Mouse (Mus musculus) G1E (cell line): Measurements from ENCODE around the gene Ubtd2.

Experiments used
- CTCF ChIP-seq: IDR thresholded peaks from 2 replicates; pipeline ENCODE4 v1.5.1; 2012; ENCODE audit warnings: low read depth, low read length, inconsistent platforms, mixed read lengths
- GATA1 ChIP-seq: IDR thresholded peaks from 2 replicates; pipeline ENCODE4 v1.6.1; 2012; ENCODE audit warnings: borderline replicate concordance, low read length, inconsistent platforms, mixed read lengths
- POLR2AphosphoS5 ChIP-seq: IDR thresholded peaks from 2 replicates; pipeline ENCODE4 v1.6.1; 2012; ENCODE audit warnings: low read depth, low read length, inconsistent platforms; ENCODE audit not compliant: insufficient replicate concordance
- TAL1 ChIP-seq: conservative IDR thresholded peaks from 2 replicates; pipeline ENCODE4 v1.6.1; 2012; ENCODE audit warnings: low read depth, low read length, inconsistent platforms, mixed read lengths

DNA sequence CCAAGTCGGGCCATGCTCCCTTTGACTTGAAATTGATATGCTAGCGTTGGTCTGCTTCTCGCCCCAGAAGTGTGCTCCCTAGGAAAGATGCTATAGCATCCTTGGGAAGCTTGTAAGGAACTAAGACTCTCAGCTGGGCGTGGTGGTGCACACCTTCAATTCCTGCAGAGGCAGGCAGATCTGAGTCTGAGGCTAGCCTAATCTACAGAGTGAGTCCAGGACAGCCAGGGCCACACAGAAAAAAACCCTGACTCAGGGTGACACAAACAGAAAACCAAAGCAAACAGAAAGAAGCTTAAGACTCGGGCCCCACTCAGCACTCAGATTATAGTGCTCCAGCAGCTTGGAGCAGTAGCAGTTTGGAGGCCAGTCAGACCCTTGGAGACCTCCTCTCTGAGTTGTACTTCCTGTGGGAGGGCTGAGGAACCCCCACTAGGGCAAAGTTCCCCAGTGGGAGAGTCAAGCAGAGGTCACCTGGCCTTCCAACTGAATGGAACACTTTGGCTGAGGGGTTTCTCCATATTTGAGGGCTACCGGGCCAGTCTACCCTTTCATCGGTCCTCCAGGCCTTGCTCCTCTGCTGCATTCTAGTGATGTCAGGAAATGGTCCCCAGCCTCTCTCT lies 79.4 kb downstream of the Ubtd2 start:
- no peak for TF ChIP-seq CTCF
- TF ChIP-seq GATA1 = no peak
- TF ChIP-seq POLR2AphosphoS5 = no peak
- no peak for TF ChIP-seq TAL1
